Mouse (Mus musculus): ENCODE data around the gene Eef1g.

Gene Eef1g

GRCm38 (mm10) chr19:8966590-8967372, at the start of gene Eef1g:
Gene Eef1g (plus strand): TSS chr19:8967041.
- peak; percentile 95 for DNase-seq (ENCODE audit: low spot score)

GRCm38 (mm10) chr19:8919000-8919399, 47.8 kb upstream of the Eef1g start:
- no peak for DNase-seq (ENCODE audit: low spot score)

GRCm38 (mm10) chr19:8919684-8920072, 47.2 kb upstream of the Eef1g start:
- no peak for DNase-seq (ENCODE audit: low spot score)

GRCm38 (mm10) chr19:8920073-8920736, 46.6 kb upstream of the Eef1g start, which contains the start of gene B3gat3:
Gene B3gat3 (plus strand): TSS chr19:8920374.
- DNase-seq (ENCODE audit: low spot score), result peak; percentile 82

GRCm38 (mm10) chr19:8920836-8921291, 46.0 kb upstream of the Eef1g start:
- no peak for DNase-seq (ENCODE audit: low spot score)

- DNase-seq (ENCODE audit: low spot score), result no peak
These were observed 45.1 kb upstream of the Eef1g start for GRCm38 (mm10) chr19:8921741-8922140.

GRCm38 (mm10) chr19:8926766-8927165, 40.1 kb upstream of the Eef1g start:
- no peak for DNase-seq (ENCODE audit: low spot score)

- no peak for DNase-seq (ENCODE audit: low spot score)
These were observed 38.8 kb upstream of the Eef1g start for GRCm38 (mm10) chr19:8927891-8928525.

GRCm38 (mm10) chr19:8928689-8929223, 38.1 kb upstream of the Eef1g start:
- no peak for DNase-seq (ENCODE audit: low spot score)

- DNase-seq (ENCODE audit: low spot score), result no peak
These were observed 37.4 kb upstream of the Eef1g start, which contains the start of the genes Rom1 and Eml3 for GRCm38 (mm10) chr19:8929224-8930088. Gene Rom1 (minus strand): TSS chr19:8929356. Gene Eml3 (plus strand): TSS chr19:8929552.

- DNase-seq (ENCODE audit: low spot score), result no peak
These were observed 36.7 kb upstream of the Eef1g start for GRCm38 (mm10) chr19:8930117-8930516.

- no peak for DNase-seq (ENCODE audit: low spot score)
These were observed 36.1 kb upstream of the Eef1g start for GRCm38 (mm10) chr19:8930771-8931170.

- no peak for DNase-seq (ENCODE audit: low spot score)
These were observed 30.1 kb upstream of the Eef1g start for GRCm38 (mm10) chr19:8936736-8937135.

- no peak for DNase-seq (ENCODE audit: low spot score)
These were observed 26.2 kb upstream of the Eef1g start for GRCm38 (mm10) chr19:8940526-8941133.

- DNase-seq (ENCODE audit: low spot score), result no peak
These were observed 25.7 kb upstream of the Eef1g start for GRCm38 (mm10) chr19:8941136-8941514.

- DNase-seq (ENCODE audit: low spot score), result peak; percentile 91
These were observed 25.2 kb upstream of the Eef1g start, which contains the start of gene Mta2 for GRCm38 (mm10) chr19:8941515-8942217. Gene Mta2 (plus strand): TSS chr19:8941875.

GRCm38 (mm10) chr19:8942276-8942964, 24.4 kb upstream of the Eef1g start:
- DNase-seq (ENCODE audit: low spot score), result no peak

- DNase-seq (ENCODE audit: low spot score), result no peak
These were observed 23.8 kb upstream of the Eef1g start for GRCm38 (mm10) chr19:8943047-8943446.

- no peak for DNase-seq (ENCODE audit: low spot score)
These were observed 22.8 kb upstream of the Eef1g start for GRCm38 (mm10) chr19:8944062-8944461.

GRCm38 (mm10) chr19:8944750-8945149, 22.1 kb upstream of the Eef1g start:
- peak; percentile 57 for DNase-seq (ENCODE audit: low spot score)
